Mouse (Mus musculus) right cerebral cortex, postnatal 4 days (tissue): ENCODE measurements around the gene Sdf2.
A peak's percentile ranks its signal among the peaks of the same experiment; 100 is the strongest.
"Not testable (repeated sequence)": the region's sequence is repeated elsewhere in the genome, so short reads cannot be mapped to it uniquely, and the experiment has no call there.

ENCODE experiments used
- DNase-seq: peaks from one replicate; pipeline ENCODE4 v3.0.0-alpha.2; 2022

Sdf2 gene

GRCm38 (mm10) chr11:78262550-78262949 lies 17.0 kb downstream of the Sdf2 start:
- peak; percentile 50 for DNase-seq

GRCm38 (mm10) chr11:78265571-78265970 lies 20.0 kb downstream of the Sdf2 start:
- DNase-seq = no peak

GRCm38 (mm10) chr11:78271986-78272385 lies 26.4 kb downstream of the Sdf2 start:
- DNase-seq = no peak

- DNase-seq = no peak
Measured at GRCm38 (mm10) chr11:78275596-78275995, 30.1 kb downstream of the Sdf2 start.

GRCm38 (mm10) chr11:78276169-78276568 lies 30.6 kb downstream of the Sdf2 start:
- DNase-seq = not testable (repeated sequence)

- no peak for DNase-seq
Measured at GRCm38 (mm10) chr11:78278853-78279252, 33.3 kb downstream of the Sdf2 start.

GRCm38 (mm10) chr11:78279586-78279985 lies 34.0 kb downstream of the Sdf2 start:
- DNase-seq = no peak

- no peak for DNase-seq
Measured at GRCm38 (mm10) chr11:78289146-78289763, 43.7 kb downstream of the Sdf2 start.

GRCm38 (mm10) chr11:78290654-78291053 lies 45.1 kb downstream of the Sdf2 start, which contains the start of gene BC030499:
Gene BC030499, plus strand, starts transcription at chr11:78290841.
- DNase-seq = no peak

GRCm38 (mm10) chr11:78294585-78294984 lies 49.0 kb downstream of the Sdf2 start:
- DNase-seq = no peak

GRCm38 (mm10) chr11:78300917-78301316 lies 55.4 kb downstream of the Sdf2 start:
- no peak for DNase-seq

GRCm38 (mm10) chr11:78301357-78302084 lies 56.0 kb downstream of the Sdf2 start, which contains the start of gene Spag5:
Gene Spag5, plus strand, starts transcription at chr11:78301529.
- peak; percentile 82 for DNase-seq
